17 mouse cellular contexts compared by ENCODE assay signal in the genomic region with DNA sequence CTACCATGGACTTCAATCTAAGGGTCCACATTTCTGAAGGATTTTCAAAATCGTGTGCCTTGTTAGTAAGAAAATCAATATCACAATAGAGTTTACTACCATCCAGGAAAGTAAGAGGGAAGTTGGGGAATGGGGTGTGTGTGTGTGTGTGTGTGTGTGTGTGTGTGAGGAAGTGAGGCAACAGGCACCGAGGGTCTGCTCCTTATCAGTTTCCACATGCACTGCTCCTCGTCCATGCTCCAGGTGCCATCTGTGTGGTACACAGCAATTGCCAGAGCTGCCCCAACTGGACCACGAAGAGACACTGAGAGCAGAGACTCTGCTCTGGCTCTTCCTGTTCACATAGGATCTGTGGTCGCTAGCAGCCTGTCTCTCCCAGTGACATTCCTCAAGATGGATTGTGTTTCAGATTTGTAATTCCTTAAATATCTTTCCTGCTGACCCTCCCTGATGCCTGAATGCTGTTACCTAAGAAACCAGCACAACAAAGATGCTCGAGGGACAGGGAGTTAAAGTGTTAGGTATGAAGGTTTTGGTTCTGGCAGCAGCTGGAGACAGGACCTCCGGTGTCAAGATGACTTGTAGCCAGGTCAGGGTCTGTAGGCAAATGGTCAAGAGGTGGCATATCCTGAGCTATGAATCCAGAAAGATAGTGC. TPM values are rescaled to one million over a fixed set of nuclear protein-coding genes. Genes with fewer than 3 reads are reported as not detected.
DNase-seq lines count a peak whose midpoint lies in the region; ATAC-seq and TF ChIP-seq lines count a peak whose summit lies in the region.
"Had no signal": no experiment of that assay in that cellular context is flagged by ENCODE, and none has a peak within 500 bp of the region (broad histone marks: within the 10 kb centered on the region; RNA-seq: fewer than 3 reads in every experiment).

No protein-coding gene starts in this region.

- 61% methylated on average over 7 of the region's 7 CpGs for WGBS in embryonic facial prominence, embryonic 11.5 days
- 65% methylated on average over 7 of the region's 7 CpGs for WGBS in embryonic facial prominence, embryonic 10.5 days
- 71% methylated on average over 7 of the region's 7 CpGs for WGBS in hindbrain, embryonic 13.5 days
- WGBS in hindbrain, embryonic 12.5 days = 71% methylated on average over 7 of the region's 7 CpGs
- WGBS in lung, postnatal 0 days = 27% methylated on average over 7 of the region's 7 CpGs

- peak; percentile 27 for DNase-seq in embryonic facial prominence, embryonic 11.5 days (ENCODE audit: low spot score)
- DNase-seq in embryonic facial prominence, embryonic 10.5 days (ENCODE audit: low spot score) = no peak
- no peak for DNase-seq in lung, postnatal 0 days (ENCODE audit: low spot score)
- no peak for DNase-seq in lung, postnatal 10 days
- DNase-seq in natural killer cell, adult 2 months (ENCODE audit: low spot score in 2 of 2) = no peak
- DNase-seq: cerebellum, adult 11-12 months; kidney, adult 9 months; liver; right cerebral cortex, postnatal 14 days; thymus, postnatal 14 days had no signal

- TF ChIP-seq CTCF in lung, postnatal 0 days (IDR thresholded peaks at IDR 0.05) = no peak

- no peak overlapping the region for H3K9ac ChIP-seq in embryonic facial prominence, embryonic 11.5 days (replicated peaks; ENCODE audit: low read length)
- no peak overlapping the region for H3K9ac ChIP-seq in hindbrain, embryonic 13.5 days
- H3K9ac ChIP-seq in hindbrain, embryonic 12.5 days = no peak overlapping the region
- H3K9ac ChIP-seq in lung, postnatal 0 days (replicated peaks; ENCODE audit: low read depth) = no peak overlapping the region
- H3K9ac ChIP-seq: forebrain, embryonic 15.5 days; midbrain, embryonic 12.5 days had no signal

- H3K4me3 ChIP-seq in embryonic facial prominence, embryonic 11.5 days (ENCODE audit: low read depth, low read length) = no peak overlapping the region
- no peak overlapping the region for H3K4me3 ChIP-seq in embryonic facial prominence, embryonic 10.5 days
- no peak overlapping the region for H3K4me3 ChIP-seq in hindbrain, embryonic 13.5 days
- no peak overlapping the region for H3K4me3 ChIP-seq in hindbrain, embryonic 12.5 days
- no peak overlapping the region for H3K4me3 ChIP-seq in lung, postnatal 0 days (ENCODE audit: low read depth, low read length)
- H3K4me3 ChIP-seq: forebrain, embryonic 15.5 days; midbrain, embryonic 12.5 days; myocyte had no signal

- peak; percentile 32; the same call in 1 of the 2 replicates for TF ChIP-seq EP300 in lung, postnatal 0 days (IDR thresholded peaks at IDR 0.05)

- no peak overlapping the region for H3K4me2 ChIP-seq in embryonic facial prominence, embryonic 11.5 days (ENCODE audit: low read depth, low read length)
- H3K4me2 ChIP-seq in hindbrain, embryonic 13.5 days = no peak overlapping the region
- no peak overlapping the region for H3K4me2 ChIP-seq in hindbrain, embryonic 12.5 days (replicated peaks)
- H3K4me2 ChIP-seq in lung, postnatal 0 days (replicated peaks; ENCODE audit: low read depth, low read length) = no peak overlapping the region
- H3K4me2 ChIP-seq: forebrain, embryonic 15.5 days; heart, embryonic 11.5 days; midbrain, embryonic 12.5 days had no signal

- H3K36me3 ChIP-seq in embryonic facial prominence, embryonic 11.5 days (replicated peaks; ENCODE audit: control insufficient read depth, insufficient read depth, low read depth, low read length) = no peaks in the 10 kb centered on the region
- H3K36me3 ChIP-seq in embryonic facial prominence, embryonic 10.5 days (replicated peaks) = no peaks in the 10 kb centered on the region
- H3K36me3 ChIP-seq in hindbrain, embryonic 13.5 days = no peaks in the 10 kb centered on the region
- H3K36me3 ChIP-seq in hindbrain, embryonic 12.5 days = no peaks in the 10 kb centered on the region
- H3K36me3 ChIP-seq in lung, postnatal 0 days (ENCODE audit: insufficient read depth, low read length) = no peaks in the 10 kb centered on the region
- H3K36me3 ChIP-seq: forebrain, embryonic 15.5 days; midbrain, embryonic 12.5 days had no signal

- H3K4me1 ChIP-seq in embryonic facial prominence, embryonic 11.5 days (ENCODE audit: control insufficient read depth, insufficient read depth, low read length) = no peaks in the 10 kb centered on the region
- peaks cover 44% of the 10 kb centered on the region for H3K4me1 ChIP-seq in embryonic facial prominence, embryonic 10.5 days
- peaks cover 18% of the 10 kb centered on the region for H3K4me1 ChIP-seq in hindbrain, embryonic 13.5 days (replicated peaks)
- H3K4me1 ChIP-seq in hindbrain, embryonic 12.5 days = peaks cover 16% of the 10 kb centered on the region
- peaks cover 28% of the 10 kb centered on the region for H3K4me1 ChIP-seq in lung, postnatal 0 days (ENCODE audit: insufficient read depth, low read depth, low read length)

- no peaks in the 10 kb centered on the region for H3K9me3 ChIP-seq in embryonic facial prominence, embryonic 11.5 days (replicated peaks; ENCODE audit: control insufficient read depth, low read length)
- H3K9me3 ChIP-seq in embryonic facial prominence, embryonic 10.5 days = no peaks in the 10 kb centered on the region
- H3K9me3 ChIP-seq in hindbrain, embryonic 13.5 days = no peaks in the 10 kb centered on the region
- H3K9me3 ChIP-seq in hindbrain, embryonic 12.5 days (replicated peaks) = no peaks in the 10 kb centered on the region
- H3K9me3 ChIP-seq in lung, postnatal 0 days (ENCODE audit: low read length) = no peaks in the 10 kb centered on the region
- H3K9me3 ChIP-seq: forebrain, embryonic 15.5 days; midbrain, embryonic 12.5 days had no signal

- H3K27ac ChIP-seq in embryonic facial prominence, embryonic 11.5 days (replicated peaks; ENCODE audit: low read depth, low read length) = no peak overlapping the region
- H3K27ac ChIP-seq in embryonic facial prominence, embryonic 10.5 days (replicated peaks) = no peak overlapping the region
- H3K27ac ChIP-seq in hindbrain, embryonic 13.5 days = peak overlapping the region; percentile 9
- no peak overlapping the region for H3K27ac ChIP-seq in hindbrain, embryonic 12.5 days
- H3K27ac ChIP-seq in lung, postnatal 0 days (ENCODE audit: low read length) = peak overlapping the region; percentile 4; the same call in 1 of the 2 replicates
- H3K27ac ChIP-seq: forebrain, embryonic 15.5 days had no signal

- no peak for ATAC-seq in embryonic facial prominence, embryonic 11.5 days (replicated peaks; ENCODE audit: insufficient number of reproducible peaks, low FRiP score, low TSS enrichment, low read depth)
- no peak for ATAC-seq in hindbrain, embryonic 13.5 days (ENCODE audit: low FRiP score)
- ATAC-seq in hindbrain, embryonic 12.5 days (ENCODE audit: low FRiP score) = no peak
- ATAC-seq in lung, postnatal 0 days = no peak
- ATAC-seq in megakaryocyte progenitor cell, adult 5-6 weeks (replicated peaks; ENCODE audit: poor library complexity) = peak; percentile 56

- no peaks in the 10 kb centered on the region for H3K27me3 ChIP-seq in embryonic facial prominence, embryonic 11.5 days (ENCODE audit: control insufficient read depth, insufficient read depth, low read length)
- no peaks in the 10 kb centered on the region for H3K27me3 ChIP-seq in embryonic facial prominence, embryonic 10.5 days (replicated peaks; ENCODE audit: low read depth, poor library complexity, severe bottlenecking)
- no peaks in the 10 kb centered on the region for H3K27me3 ChIP-seq in hindbrain, embryonic 13.5 days
- H3K27me3 ChIP-seq in hindbrain, embryonic 12.5 days = no peaks in the 10 kb centered on the region
- H3K27me3 ChIP-seq in lung, postnatal 0 days (replicated peaks; ENCODE audit: insufficient read depth, low read length) = no peaks in the 10 kb centered on the region
- H3K27me3 ChIP-seq: forebrain, embryonic 15.5 days; midbrain, embryonic 12.5 days had no signal

RNA-seq across cellular contexts. Expression of gene Afdn, which starts 22.1 kb away (rescaled TPM):
- 64.3 and 67.6 TPM in 2 replicates for polyA plus RNA-seq in embryonic facial prominence, embryonic 11.5 days (2014; fragmentation: Nextera tagmentation; extraction: Ambion mirVana)
- polyA plus RNA-seq in embryonic facial prominence, embryonic 10.5 days (2016; fragmentation: Nextera tagmentation; extraction: Ambion mirVana) = 61.0 and 64.8 TPM in 2 replicates
- polyA plus RNA-seq in hindbrain, embryonic 13.5 days (2015; fragmentation: Nextera tagmentation; extraction: Ambion mirVana) = 124 and 136 TPM in 2 replicates
- 153 and 156 TPM in 2 replicates for polyA plus RNA-seq in hindbrain, embryonic 12.5 days (2016; fragmentation: Nextera tagmentation; extraction: Ambion mirVana)
- 148 and 161 TPM in 2 replicates for polyA plus RNA-seq in lung, postnatal 0 days (2015; fragmentation: Nextera tagmentation; extraction: Ambion mirVana)
- 2.5 and 3.7 TPM in 2 replicates for total RNA-seq in megakaryocyte progenitor cell, adult 5-6 weeks (2015)
- total RNA-seq in megakaryocyte progenitor cell, adult 5-6 weeks (2017) = 2.6 and 5.6 TPM in 2 replicates

RNA-seq across cellular contexts. Expression of gene Tcte2, which starts 23.4 kb away (rescaled TPM):
- 4.4 and 4.6 TPM in 2 replicates for polyA plus RNA-seq in embryonic facial prominence, embryonic 11.5 days (2014; fragmentation: Nextera tagmentation; extraction: Ambion mirVana)
- polyA plus RNA-seq in embryonic facial prominence, embryonic 10.5 days (2016; fragmentation: Nextera tagmentation; extraction: Ambion mirVana) = 2.8 and 3.3 TPM in 2 replicates
- 19.3 and 20.8 TPM in 2 replicates for polyA plus RNA-seq in hindbrain, embryonic 13.5 days (2015; fragmentation: Nextera tagmentation; extraction: Ambion mirVana)
- polyA plus RNA-seq in hindbrain, embryonic 12.5 days (2016; fragmentation: Nextera tagmentation; extraction: Ambion mirVana) = 13.9 and 17.2 TPM in 2 replicates
- 3.9 and 4.4 TPM in 2 replicates for polyA plus RNA-seq in lung, postnatal 0 days (2015; fragmentation: Nextera tagmentation; extraction: Ambion mirVana)
- 1.0 TPM in 1 of 2 replicates, not detected in the other for total RNA-seq in megakaryocyte progenitor cell, adult 5-6 weeks (2015)
- not detected in 2 replicates for total RNA-seq in megakaryocyte progenitor cell, adult 5-6 weeks (2017)

Comparison
In these comparisons a context has a peak if more than half of its experiments do, and no peak if none do; other contexts are left out.
1. H3K27ac ChIP-seq: peak in hindbrain, embryonic 13.5 days (single experiment) and lung, postnatal 0 days (single experiment); none in embryonic facial prominence, embryonic 11.5 days (single experiment), embryonic facial prominence, embryonic 10.5 days (single experiment) and hindbrain, embryonic 12.5 days (single experiment).